Mouse (Mus musculus): Measurements from ENCODE around the gene Tmc6. TPM values are rescaled to one million over a fixed set of nuclear protein-coding genes. Genes with fewer than 3 reads are reported as not detected.

The Tmc6 gene
- polyA plus RNA-seq, 1 experiment from 2014 or later: 50.5 TPM

DNA sequence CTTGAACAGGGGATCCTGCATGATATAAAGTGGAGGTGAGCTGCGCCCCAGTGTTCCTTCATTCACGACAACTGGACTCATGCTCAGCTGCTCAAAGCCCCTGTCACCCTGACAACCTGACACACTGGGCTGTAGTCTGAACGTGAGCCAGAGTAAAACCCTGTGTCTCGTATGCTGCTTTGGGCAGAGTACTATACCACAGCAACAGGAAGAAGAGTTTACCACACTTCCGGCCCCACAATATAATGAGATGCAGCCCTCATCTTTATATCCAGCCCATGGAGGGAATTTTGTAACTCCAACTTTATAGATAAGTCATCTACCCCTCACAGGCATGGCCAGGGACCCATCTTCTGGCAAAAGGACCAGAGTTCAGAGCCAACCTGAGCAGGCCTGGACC is 4.9 kb downstream of the Tmc6 start:
- Histone ChIP-seq H3K9me3 (ENCODE audit: low read length) (no peaks in the 10 kb centered on the region), H3K4me3 (ENCODE audit: low read length) (no peak overlapping the region), H3K9ac (replicated peaks; ENCODE audit: low read length) (no peak overlapping the region), H3K36me3 (ENCODE audit: insufficient read depth, low read length) (peaks cover 25% of the 10 kb centered on the region), H3K27me3 (ENCODE audit: insufficient read depth, low read length) (no peaks in the 10 kb centered on the region), H3K4me1 (ENCODE audit: insufficient read depth, low read length) (peaks cover 35% of the 10 kb centered on the region), H3K27ac (ENCODE audit: low read length) (no peak overlapping the region), H3K4me2 (replicated peaks; ENCODE audit: low read depth, low read length) (no peak overlapping the region)
- 85% methylated on average over 5 of the region's 5 CpGs for WGBS
- ATAC-seq (ENCODE audit: low FRiP score, low TSS enrichment): no peak

DNA sequence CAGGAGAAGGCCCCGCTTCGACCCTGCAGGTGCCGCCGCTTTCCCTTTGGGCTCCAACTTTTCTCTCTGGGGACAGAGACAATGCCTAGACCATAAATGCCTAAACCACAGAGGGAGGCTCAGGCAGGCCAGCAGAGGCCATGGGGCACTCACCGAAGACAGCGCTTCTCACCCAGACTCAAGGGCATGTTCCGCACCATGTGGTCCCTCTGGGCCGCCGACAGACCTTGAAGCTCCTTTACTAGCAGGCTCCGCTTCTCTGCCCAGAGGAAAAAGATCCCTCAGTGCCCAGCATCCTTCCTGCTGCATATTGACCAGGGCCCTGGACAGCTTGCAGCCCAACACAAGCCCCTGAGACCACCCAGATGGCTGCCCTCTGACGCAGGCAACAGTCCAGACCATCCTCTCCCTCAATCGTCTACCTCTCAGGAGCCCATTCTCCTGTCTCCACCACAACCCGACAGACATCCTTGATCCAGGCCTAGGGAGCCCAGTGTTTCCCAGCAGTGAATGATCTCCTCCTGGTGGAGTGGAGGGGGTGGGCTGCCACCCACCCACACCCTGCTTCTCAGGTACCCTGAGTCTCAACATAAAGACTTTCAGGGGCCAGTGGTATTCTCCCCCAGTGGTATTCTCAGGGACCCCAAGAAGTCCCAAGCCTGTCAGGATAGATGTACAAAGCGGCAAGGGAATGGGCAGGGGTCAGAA is 5.8 kb downstream of the Tmc6 start:
- Histone ChIP-seq H3K27me3 (ENCODE audit: insufficient read depth, low read length) (no peaks in the 10 kb centered on the region), H3K4me2 (replicated peaks; ENCODE audit: low read depth, low read length) (no peak overlapping the region), H3K4me3 (ENCODE audit: low read length) (no peak overlapping the region), H3K27ac (ENCODE audit: low read length) (no peak overlapping the region), H3K4me1 (ENCODE audit: insufficient read depth, low read length) (peaks cover 26% of the 10 kb centered on the region), H3K9me3 (ENCODE audit: low read length) (no peaks in the 10 kb centered on the region), H3K36me3 (ENCODE audit: insufficient read depth, low read length) (peaks cover 25% of the 10 kb centered on the region), H3K9ac (replicated peaks; ENCODE audit: low read length) (no peak overlapping the region)
- WGBS: 83% methylated on average over 14 of the region's 14 CpGs
- no peak for ATAC-seq (ENCODE audit: low FRiP score, low TSS enrichment)

DNA sequence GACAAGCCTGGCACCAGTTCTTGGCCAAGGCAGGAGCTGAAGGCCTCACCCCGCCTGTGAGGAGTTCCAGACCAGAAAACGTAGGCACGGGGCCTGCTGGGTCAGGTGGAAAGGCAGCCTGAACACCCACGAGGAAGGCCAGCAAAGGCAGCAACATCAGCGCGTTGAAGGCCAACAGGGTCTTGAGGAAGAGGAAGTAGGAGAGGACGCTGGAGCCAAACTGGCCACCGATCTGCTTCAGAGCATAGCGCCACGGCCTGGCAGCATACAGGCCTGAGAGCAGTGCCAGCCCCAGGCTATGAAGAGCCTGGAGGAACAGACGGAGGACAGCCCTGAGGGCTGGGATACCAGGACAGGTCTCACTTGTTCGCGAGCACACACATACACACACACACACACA is 6.5 kb downstream of the Tmc6 start:
- no peaks in the 10 kb centered on the region for H3K27me3 ChIP-seq (ENCODE audit: insufficient read depth, low read length)
- H3K4me1 ChIP-seq (ENCODE audit: insufficient read depth, low read length): peaks cover 21% of the 10 kb centered on the region
- no peaks in the 10 kb centered on the region for H3K9me3 ChIP-seq (ENCODE audit: low read length)
- H3K27ac ChIP-seq (ENCODE audit: low read length): no peak overlapping the region
- H3K4me2 ChIP-seq (replicated peaks; ENCODE audit: low read depth, low read length): no peak overlapping the region
- ATAC-seq (ENCODE audit: low FRiP score, low TSS enrichment): no peak
- peaks cover 25% of the 10 kb centered on the region for H3K36me3 ChIP-seq (ENCODE audit: insufficient read depth, low read length)
- WGBS: 90% methylated on average over 13 of the region's 13 CpGs
- H3K4me3 ChIP-seq (ENCODE audit: low read length): no peak overlapping the region
- H3K9ac ChIP-seq (replicated peaks; ENCODE audit: low read length): no peak overlapping the region

DNA sequence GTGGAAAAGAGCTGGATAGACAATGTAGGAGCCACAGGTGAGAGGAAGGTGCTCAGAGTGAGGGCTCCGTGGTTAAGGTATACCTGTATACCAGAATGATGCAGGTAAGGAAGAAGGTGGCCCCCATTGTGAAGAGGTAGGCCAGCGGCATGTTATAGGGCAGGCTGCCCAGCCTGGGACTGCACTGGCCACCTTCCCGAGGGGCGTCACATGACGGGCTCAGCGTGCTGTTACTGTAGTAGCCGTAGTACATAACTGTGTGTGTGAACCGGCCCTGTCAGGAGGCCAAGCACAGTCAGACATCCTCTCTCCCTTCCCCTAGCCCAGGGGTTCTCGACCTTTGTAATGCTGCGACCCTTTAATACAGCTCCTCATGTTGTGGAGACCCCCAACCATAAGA is 7.1 kb downstream of the Tmc6 start:
- 90% methylated on average over 10 of the region's 10 CpGs for WGBS
- Histone ChIP-seq H3K4me1 (ENCODE audit: insufficient read depth, low read length) (peaks cover 15% of the 10 kb centered on the region), H3K9me3 (ENCODE audit: low read length) (no peaks in the 10 kb centered on the region), H3K27me3 (ENCODE audit: insufficient read depth, low read length) (no peaks in the 10 kb centered on the region), H3K4me3 (ENCODE audit: low read length) (no peak overlapping the region), H3K27ac (ENCODE audit: low read length) (no peak overlapping the region), H3K9ac (replicated peaks; ENCODE audit: low read length) (no peak overlapping the region), H3K4me2 (replicated peaks; ENCODE audit: low read depth, low read length) (no peak overlapping the region), H3K36me3 (ENCODE audit: insufficient read depth, low read length) (peaks cover 26% of the 10 kb centered on the region)
- no peak for ATAC-seq (ENCODE audit: low FRiP score, low TSS enrichment)

DNA sequence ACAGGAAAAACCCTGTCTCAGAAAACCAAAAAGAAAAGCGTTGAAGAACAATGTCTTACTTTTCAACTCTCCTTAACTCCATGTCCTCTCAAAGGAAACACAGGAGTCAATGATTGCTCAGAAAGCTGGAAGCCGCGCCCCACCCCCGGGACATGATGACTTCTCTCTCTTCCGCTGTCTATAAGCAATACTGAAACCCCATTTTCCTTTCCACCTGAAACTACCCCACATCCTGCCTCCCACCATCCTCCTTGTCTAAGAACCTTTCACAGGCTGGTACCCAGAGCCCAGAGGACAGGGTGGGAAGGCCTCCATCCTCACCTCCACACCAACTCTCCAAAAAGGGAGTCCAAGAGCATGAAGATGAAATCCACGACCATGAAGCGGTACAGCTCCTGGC is 9.6 kb downstream of the Tmc6 start:
- WGBS: 95% methylated on average over 7 of the region's 7 CpGs

DNA sequence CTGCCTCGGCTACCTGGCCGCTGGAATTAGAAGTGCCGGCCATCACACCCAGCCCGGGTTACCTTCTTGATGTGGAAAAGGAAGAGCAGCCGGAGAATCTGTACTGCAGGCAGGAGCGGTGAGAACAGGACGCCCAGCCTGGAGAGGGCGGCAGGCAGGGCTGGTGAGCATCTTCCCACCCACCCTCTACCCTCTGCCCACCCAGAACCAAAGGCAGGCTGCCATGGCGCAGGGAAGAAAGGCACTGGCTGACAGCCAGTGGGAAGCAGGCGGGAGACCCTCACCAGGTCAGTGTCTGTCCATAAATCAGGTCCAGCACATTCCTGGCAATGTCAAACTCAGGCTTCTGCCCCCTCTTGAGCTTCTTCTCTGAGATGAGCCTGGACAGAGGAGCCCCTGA is 11.6 kb downstream of the Tmc6 start:
- no peaks in the 10 kb centered on the region for H3K27me3 ChIP-seq (ENCODE audit: insufficient read depth, low read length)
- H3K9me3 ChIP-seq (ENCODE audit: low read length): no peaks in the 10 kb centered on the region
- H3K4me3 ChIP-seq (ENCODE audit: low read length): no peak overlapping the region
- no peaks in the 10 kb centered on the region for H3K4me1 ChIP-seq (ENCODE audit: insufficient read depth, low read length)
- H3K36me3 ChIP-seq (ENCODE audit: insufficient read depth, low read length): peaks cover 37% of the 10 kb centered on the region
- WGBS: 69% methylated on average over 10 of the region's 10 CpGs
- H3K4me2 ChIP-seq (replicated peaks; ENCODE audit: low read depth, low read length): no peak overlapping the region
- H3K27ac ChIP-seq (ENCODE audit: low read length): no peak overlapping the region
- no peak overlapping the region for H3K9ac ChIP-seq (replicated peaks; ENCODE audit: low read length)
- no peak for ATAC-seq (ENCODE audit: low FRiP score, low TSS enrichment)

More for the DNA sequence above, 9.6 kb downstream of the Tmc6 start:
- no peak overlapping the region for H3K4me2 ChIP-seq (replicated peaks; ENCODE audit: low read depth, low read length)
- peaks cover 31% of the 10 kb centered on the region for H3K36me3 ChIP-seq (ENCODE audit: insufficient read depth, low read length)
- no peaks in the 10 kb centered on the region for H3K4me1 ChIP-seq (ENCODE audit: insufficient read depth, low read length)
- H3K4me3 ChIP-seq (ENCODE audit: low read length): no peak overlapping the region
- no peaks in the 10 kb centered on the region for H3K9me3 ChIP-seq (ENCODE audit: low read length)
- no peak overlapping the region for H3K27ac ChIP-seq (ENCODE audit: low read length)
- ATAC-seq (ENCODE audit: low FRiP score, low TSS enrichment): no peak
- no peak overlapping the region for H3K9ac ChIP-seq (replicated peaks; ENCODE audit: low read length)
- H3K27me3 ChIP-seq (ENCODE audit: insufficient read depth, low read length): no peaks in the 10 kb centered on the region

DNA sequence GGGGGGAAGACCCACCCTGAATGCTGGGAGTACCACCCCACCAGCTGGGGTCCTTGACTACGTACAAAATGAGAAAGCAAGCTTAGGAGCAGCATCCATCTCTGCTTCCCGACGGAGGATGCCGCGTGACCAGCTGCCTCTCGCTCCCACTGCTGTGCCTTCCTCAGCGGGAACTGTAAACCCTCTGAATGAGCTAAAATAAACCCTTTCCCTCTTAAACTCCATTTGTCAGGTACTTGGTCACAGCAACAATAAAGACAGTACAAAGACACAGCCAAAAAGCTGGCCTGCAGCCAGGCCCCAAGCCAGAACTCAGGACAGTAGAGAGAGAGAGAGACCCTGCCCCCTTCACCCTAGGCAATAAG is 12.3 kb downstream of the Tmc6 start:
- H3K36me3 ChIP-seq (ENCODE audit: insufficient read depth, low read length): peaks cover 29% of the 10 kb centered on the region

DNA sequence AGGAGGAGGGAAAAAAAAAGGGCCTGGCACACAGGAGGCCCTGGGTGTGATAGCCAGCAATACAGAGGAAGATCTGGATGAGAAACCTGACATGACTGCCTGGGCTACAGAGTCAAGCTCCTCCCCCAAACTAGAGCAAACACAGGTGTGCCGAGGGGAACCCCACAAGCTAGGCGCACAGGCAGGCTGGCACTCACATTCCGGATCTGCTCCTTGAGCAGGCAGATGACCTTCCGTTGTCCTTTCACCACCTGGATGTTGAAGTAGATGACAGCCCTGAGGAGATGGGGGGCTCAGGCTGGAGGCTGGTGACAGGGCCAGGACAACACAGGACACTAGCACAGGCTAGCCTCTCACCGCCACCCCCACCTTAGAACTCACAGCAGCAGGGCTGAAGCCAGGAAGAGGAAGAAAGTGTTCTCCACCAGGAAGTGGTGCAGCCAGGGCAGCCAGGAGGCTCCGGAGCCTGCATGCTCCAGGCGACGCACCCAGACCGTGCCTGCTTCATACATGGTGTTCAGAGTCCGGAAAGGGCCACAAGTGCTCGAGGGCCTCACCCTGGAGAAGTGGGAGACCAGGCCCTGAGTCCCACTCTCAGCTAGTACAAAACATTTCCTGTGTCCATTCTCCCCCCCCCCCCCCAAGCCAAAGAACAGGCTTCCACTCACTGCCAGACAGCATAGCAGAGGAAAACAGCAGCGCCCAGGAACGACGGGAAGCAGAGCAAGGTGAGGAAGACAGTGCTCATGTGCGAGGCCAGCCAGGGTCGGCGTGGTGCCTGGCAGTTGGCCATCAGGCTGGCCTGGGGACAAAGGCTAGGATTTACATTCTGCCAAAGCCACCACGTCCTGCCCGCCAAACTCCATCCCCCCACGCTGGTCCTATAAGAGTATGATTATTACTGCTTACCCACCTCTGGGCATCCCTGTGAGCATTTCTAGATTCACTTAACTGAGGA is 13.0 kb downstream of the Tmc6 start:
- H3K27me3 ChIP-seq (ENCODE audit: insufficient read depth, low read length): no peaks in the 10 kb centered on the region
- 69% methylated on average over 20 of the region's 20 CpGs for WGBS
- no peak for ATAC-seq (ENCODE audit: low FRiP score, low TSS enrichment)
- H3K9ac ChIP-seq (replicated peaks; ENCODE audit: low read length): no peak overlapping the region
- no peak overlapping the region for H3K27ac ChIP-seq (ENCODE audit: low read length)
- H3K4me1 ChIP-seq (ENCODE audit: insufficient read depth, low read length): no peaks in the 10 kb centered on the region
- H3K36me3 ChIP-seq (ENCODE audit: insufficient read depth, low read length): peaks cover 29% of the 10 kb centered on the region
- no peaks in the 10 kb centered on the region for H3K9me3 ChIP-seq (ENCODE audit: low read length)
- no peak overlapping the region for H3K4me2 ChIP-seq (replicated peaks; ENCODE audit: low read depth, low read length)
- H3K4me3 ChIP-seq (ENCODE audit: low read length): no peak overlapping the region

More for the DNA sequence above, 12.3 kb downstream of the Tmc6 start:
- Histone ChIP-seq H3K27ac (ENCODE audit: low read length) (no peak overlapping the region), H3K4me1 (ENCODE audit: insufficient read depth, low read length) (no peaks in the 10 kb centered on the region), H3K9me3 (ENCODE audit: low read length) (no peaks in the 10 kb centered on the region), H3K4me3 (ENCODE audit: low read length) (no peak overlapping the region), H3K9ac (replicated peaks; ENCODE audit: low read length) (no peak overlapping the region), H3K27me3 (ENCODE audit: insufficient read depth, low read length) (no peaks in the 10 kb centered on the region), H3K4me2 (replicated peaks; ENCODE audit: low read depth, low read length) (no peak overlapping the region)
- WGBS: 87% methylated on average over 7 of the region's 7 CpGs
- no peak for ATAC-seq (ENCODE audit: low FRiP score, low TSS enrichment)

DNA sequence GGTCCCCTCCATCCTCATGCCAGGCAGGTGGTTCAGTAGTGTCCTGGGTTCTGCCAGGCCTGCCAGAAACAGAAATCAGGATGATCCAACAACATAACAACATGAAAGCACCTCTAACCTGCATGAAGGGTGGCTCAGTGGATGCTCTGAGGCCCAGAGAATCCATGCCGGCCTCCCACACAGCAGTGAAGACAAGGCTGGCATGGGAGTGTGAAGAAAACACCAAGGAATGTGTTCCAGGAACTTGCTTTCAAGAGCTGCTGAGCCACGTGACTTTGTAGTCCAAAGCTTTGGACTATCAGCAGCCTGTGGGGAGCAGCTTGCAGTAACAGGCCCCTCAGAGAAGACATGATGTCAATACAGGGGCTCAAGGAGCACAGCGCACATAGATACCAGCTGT is 15.7 kb downstream of the Tmc6 start:
- Histone ChIP-seq H3K27ac (ENCODE audit: low read length) (no peak overlapping the region), H3K4me1 (ENCODE audit: insufficient read depth, low read length) (peaks cover 6% of the 10 kb centered on the region; the same call in 1 of the 2 replicates), H3K9ac (replicated peaks; ENCODE audit: low read length) (no peak overlapping the region), H3K4me3 (ENCODE audit: low read length) (no peak overlapping the region), H3K27me3 (ENCODE audit: insufficient read depth, low read length) (no peaks in the 10 kb centered on the region), H3K4me2 (replicated peaks; ENCODE audit: low read depth, low read length) (no peak overlapping the region), H3K36me3 (ENCODE audit: insufficient read depth, low read length) (peaks cover 21% of the 10 kb centered on the region), H3K9me3 (ENCODE audit: low read length) (no peaks in the 10 kb centered on the region)
- 81% methylated on average over 3 of the region's 3 CpGs for WGBS
- ATAC-seq (ENCODE audit: low FRiP score, low TSS enrichment): no peak

DNA sequence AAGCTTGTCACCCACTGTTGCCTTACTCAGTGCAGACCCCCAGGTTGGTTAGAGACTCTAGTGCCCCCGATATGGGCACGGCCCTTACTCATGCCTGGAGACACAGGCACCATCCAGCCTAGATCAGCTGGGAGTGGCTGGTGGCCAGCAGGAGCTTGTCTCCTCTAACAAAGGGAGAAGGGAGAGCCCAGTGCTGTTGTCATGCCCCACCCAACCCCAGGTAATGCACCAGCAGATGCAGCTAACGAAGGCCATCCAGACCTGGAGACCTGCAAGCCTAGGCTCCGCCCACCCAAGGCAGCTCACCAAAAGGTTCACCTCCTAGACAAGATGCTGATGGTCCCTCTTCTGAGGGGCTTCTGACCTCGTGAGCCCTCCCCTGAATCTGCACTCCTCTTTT is 16.6 kb downstream of the Tmc6 start:
- no peak for ATAC-seq (ENCODE audit: low FRiP score, low TSS enrichment)
- 92% methylated on average over 5 of the region's 5 CpGs for WGBS
- Histone ChIP-seq H3K4me2 (replicated peaks; ENCODE audit: low read depth, low read length) (no peak overlapping the region), H3K27me3 (ENCODE audit: insufficient read depth, low read length) (no peaks in the 10 kb centered on the region), H3K9ac (replicated peaks; ENCODE audit: low read length) (no peak overlapping the region), H3K4me1 (ENCODE audit: insufficient read depth, low read length) (peaks cover 6% of the 10 kb centered on the region; the same call in 1 of the 2 replicates), H3K27ac (ENCODE audit: low read length) (no peak overlapping the region), H3K4me3 (ENCODE audit: low read length) (no peak overlapping the region), H3K9me3 (ENCODE audit: low read length) (no peaks in the 10 kb centered on the region), H3K36me3 (ENCODE audit: insufficient read depth, low read length) (peaks cover 26% of the 10 kb centered on the region)

All from kidney, embryonic 16.5 days (tissue).